Mouse (Mus musculus): Measurements from ENCODE around the gene Igfbp5.

Igfbp5 gene

DNA sequence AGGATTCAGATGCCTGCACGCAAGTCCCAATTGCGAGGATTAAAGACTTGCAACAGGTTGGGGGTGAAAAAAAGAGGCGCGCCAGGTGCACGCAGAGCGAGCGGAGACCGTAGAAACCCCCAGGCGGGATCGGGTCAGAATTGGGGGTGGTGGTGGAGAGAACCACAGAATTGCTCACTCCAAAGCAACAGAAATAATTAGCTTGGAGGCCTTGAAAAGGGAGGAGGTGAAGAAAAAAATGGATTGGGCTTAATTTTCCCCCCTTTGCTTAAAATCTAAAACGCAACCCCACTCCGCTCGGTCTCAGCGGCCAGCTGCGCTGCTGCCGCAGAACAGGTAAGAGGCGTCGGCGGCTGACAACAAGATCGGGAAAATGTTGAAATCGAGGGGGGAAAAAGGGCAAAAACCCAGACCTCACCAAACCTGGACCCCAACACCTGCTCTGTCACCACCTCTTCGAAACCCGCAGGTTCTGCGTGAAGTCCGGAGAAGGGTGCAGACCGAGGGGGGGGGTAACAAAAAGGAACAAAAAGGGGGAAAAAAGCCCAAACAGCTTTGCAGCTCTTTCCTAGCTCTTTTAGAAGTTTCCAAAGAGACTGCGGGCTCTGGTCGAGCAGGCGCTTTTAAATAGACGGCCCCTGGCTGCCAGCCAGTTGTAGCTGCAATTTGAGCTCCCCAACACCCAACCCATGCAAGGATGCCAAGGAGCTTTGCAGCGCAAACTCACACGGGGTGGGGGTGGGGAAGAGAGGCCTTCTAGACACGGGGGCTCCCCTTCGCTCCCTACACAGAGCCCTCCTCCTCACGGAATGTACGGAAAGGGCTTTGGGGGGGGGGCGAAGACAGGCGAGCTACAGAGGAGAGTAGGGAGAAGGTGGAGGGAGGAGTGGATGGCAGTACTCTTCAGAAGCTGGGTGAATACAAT is at the start of gene Igfbp5:
TSS of gene Igfbp5 (minus strand) at position 598 of the 925 bp plus-strand sequence.
- DNase-seq: no peak

- no peak for DNase-seq
Measured at GRCm38 (mm10) chr1:72914815-72915214, 40.1 kb upstream of the Igfbp5 start.

DNA sequence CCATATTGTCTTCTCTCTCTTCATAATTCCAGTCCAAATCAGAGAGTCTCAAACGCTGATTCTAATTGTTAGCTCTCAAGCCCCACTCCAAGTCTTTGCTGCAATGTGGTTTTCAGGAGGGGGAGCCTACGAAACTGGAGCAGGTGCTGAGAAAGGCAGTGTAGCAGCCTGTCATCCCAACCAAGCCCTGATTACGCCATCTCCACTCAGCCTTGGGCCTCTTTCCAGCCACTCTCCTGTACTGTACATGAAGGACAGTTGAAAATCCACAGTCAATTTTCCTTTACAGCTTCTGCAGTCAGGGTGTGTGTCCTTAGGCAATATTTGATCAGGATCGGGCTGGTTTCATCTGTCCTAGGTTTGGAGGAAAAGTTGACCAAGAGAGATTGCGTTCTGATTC is 38.4 kb upstream of the Igfbp5 start:
- DNase-seq: no peak

GRCm38 (mm10) chr1:72895821-72896220 is 21.1 kb upstream of the Igfbp5 start:
- no peak for DNase-seq

DNA sequence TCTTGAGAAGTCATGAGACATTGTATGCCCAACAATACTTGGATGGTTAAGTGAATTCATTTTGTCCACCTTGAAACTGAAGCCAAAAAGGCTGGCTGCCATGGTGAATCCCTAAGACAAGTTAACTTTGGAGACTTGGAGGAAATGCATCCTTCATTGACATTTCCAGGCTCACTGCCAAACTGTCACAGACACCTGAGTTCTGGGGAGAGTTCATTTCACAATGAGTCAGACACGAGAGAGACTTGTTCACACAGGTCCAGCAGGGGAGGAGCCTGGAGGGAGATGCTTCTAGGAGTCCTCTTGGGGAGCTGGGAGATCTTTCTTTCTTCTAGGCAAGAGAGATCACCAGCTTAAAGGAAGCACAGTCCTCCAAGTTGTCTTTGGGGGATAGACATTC is 13.2 kb upstream of the Igfbp5 start:
- no peak for DNase-seq

DNA sequence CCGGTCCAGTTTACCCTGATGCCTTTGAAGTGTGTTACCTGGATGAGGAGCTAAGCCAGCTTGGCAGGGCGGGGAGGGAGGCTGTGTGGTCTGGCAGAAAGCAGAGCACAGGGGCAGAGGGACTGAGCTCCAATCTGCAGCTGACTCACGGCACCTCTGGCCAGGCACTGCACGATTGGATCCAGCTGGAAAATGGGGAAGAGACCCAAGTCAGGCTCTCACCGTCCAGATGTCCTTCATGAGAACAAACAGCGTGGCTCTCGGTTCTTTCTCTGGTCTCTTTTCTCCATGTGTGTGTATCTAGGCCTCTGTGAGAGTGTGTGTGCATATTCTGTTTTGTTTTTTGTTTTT is 11.1 kb upstream of the Igfbp5 start:
- DNase-seq: no peak

DNA sequence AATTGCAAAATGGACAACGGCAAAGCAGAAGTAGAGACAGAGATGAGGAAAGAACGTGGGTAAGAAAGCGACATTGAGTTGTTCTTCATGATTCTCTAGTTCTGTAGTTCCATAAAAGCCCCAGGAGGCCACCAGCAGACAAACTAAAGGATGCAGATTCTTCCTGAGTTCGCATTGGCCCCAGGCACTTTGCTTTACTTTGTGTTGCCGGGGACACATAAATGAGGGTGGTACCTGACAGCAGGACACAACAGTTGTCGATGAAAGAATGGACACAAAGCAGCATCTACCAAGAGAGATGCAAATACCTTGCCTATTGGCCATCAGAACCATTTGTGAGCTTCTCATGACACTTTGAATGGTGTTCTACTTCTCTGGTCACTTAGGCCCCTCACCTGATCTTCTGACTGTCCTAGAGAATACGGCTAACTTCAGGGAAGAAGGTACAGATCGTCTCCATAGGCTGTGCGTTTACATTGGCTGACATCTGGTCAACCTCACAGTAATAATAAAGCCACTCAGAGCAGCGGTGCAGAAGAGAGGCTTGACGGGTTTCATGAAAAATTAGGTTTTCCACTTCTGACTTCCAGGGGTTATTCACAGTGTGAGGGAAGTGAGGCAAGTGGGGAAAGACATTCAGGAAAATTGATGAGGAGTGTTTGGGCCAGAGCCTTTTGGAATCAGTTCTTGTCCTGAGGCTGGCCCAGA is 10.6 kb upstream of the Igfbp5 start:
- DNase-seq: no peak

DNA sequence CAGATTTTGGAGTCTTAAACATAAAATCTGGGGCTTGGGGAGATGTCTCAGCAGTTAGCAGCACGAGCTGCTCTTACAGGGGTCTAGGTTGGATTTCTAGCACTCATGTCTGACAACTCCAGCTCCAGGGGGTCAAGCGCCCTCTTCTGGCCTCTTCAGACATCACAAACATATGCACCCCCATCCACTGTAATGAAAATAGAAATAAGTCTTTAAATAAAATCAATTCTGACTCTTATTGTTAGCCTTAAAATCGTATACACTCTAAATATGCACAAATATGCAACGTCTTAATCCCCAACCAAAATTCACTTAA is 4.6 kb upstream of the Igfbp5 start:
- no peak for DNase-seq

DNA sequence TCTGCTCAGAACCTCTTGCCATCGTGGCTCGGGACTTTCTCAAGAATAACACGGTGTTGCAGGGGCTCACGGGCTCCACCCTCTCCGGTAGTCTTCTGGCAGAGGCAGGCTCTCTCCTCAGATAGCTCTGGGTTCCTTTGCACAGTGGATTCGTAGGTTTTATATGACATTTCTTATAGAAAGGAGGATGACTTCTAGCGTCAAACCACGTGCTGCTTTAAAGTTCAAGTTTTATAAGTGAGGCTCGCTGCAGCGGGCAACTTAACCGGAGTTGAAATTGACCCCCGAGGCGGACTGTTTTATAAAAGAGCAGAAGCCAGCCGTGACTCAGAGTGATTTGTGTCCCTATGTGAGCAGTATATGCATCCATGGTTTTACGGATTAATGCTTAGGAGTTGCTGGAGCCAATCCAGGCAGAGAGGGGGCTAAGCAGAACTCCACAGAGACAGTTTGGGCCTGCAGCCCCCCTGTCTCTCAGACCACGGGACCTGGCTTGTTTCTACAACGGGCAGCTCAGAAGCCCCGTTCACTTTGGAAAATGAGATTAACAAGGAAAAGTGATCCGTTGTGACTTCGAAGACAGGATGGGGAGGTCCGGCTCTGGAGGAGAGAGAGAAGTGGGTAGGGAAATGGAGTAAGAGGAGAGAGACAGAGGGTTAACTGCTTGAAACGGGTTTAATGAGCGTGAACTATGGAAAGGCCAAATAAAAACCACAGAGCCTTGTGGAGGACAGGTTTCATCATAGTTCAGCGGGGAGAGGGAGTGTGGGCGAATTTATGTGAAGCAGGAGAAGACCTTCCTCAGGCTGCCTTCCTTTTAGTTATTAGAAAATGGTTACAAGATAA is 4.0 kb upstream of the Igfbp5 start:
- no peak for DNase-seq

- DNase-seq: no peak
Measured at GRCm38 (mm10) chr1:72877892-72878291, 3.2 kb upstream of the Igfbp5 start.

DNA sequence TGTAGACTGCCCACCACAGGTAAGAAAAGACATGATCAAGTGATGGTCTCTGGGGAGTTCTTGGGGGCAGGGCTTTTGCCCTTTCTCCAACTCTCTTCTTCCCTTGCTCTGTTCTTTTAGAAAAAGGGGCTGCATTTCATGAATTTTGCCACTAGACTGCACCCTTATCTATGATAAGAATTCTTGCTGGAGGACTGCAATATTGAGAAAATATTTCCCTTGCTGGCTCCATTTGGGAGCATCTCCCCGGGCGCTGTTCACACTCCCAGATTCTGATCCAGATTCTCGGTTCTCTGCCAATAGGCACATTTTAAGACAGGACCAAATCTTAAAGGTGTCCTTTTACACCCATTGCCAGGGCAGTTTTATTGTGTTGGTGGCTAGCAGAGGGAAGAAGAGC is 1.4 kb upstream of the Igfbp5 start:
- DNase-seq: no peak

GRCm38 (mm10) chr1:72875708-72876107 is 1.0 kb upstream of the Igfbp5 start:
- no peak for DNase-seq

DNA sequence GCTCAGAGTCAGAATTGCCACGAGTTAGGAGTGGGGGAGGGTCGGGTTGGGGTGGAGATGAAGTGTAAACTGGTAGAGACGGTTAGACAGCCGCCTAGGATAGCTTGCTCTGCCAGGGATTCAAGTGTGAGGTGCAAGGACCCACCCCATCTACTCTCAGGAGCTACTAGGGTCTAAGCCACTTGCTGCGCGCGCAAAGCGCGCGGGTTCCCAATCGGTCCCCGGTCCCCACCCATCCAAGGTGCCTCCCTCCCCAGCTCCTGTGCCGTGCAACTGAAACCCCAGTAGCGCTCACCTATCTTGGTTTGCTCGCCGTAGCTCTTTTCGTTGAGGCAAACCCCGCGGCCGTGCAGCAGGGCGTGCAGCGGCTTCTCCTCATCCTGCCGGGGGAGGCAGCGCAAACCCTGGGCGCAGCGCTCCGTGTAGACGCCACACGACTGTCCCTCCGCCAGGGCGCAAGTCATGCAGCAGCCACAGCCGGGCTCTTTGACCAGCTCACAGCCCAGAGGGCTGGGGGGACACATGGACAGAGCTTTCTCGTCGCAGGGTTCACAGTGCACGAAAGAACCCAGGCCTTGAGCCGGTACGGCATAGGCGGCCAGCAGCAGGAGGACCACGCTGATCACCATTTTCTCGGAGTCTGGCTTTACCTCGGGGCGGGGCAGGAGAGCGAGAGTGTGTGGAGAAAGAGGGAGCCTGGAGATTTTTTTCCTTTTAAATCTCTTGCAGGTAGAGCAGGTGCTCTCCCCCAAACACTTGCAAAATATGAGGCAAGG is 985 bp downstream of the Igfbp5 start:
- no peak for DNase-seq

- DNase-seq: no peak
Measured at GRCm38 (mm10) chr1:72873078-72873477, 1.6 kb downstream of the Igfbp5 start.

GRCm38 (mm10) chr1:72872521-72872920 is 2.2 kb downstream of the Igfbp5 start:
- DNase-seq: no peak

DNA sequence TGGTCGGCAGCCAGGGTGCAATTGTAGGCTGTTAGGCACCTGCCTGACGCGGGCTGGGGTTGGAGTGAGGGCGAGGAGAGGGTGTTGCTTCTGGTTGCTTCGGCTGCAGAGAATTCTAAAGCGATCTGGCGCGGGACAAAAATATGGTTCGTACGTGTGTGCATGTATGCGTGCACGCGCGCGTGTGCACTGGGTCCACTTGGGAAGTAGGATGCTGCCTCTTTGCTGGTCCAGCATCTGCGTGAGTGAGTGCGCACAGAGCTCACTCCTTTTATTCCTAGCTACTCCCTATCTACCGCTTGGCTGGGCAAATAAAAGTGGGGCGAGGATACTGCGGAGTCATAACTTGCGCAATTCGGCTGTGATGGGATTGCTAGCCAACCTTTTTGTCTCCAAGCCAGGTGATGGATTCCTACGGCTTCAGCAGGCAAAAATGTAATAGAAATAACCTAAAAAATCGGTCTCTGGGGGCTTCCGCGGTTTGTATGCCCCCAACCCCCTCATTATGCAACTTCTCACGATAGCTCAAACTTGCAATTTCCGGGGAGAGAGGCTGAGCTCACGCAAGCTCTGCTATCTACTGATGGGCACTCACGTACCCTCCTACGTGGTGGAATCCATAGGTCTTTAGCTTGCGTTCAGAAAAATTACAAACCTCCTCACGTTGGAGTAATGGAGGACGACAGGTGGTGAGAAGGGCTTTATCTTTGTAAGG is 2.8 kb downstream of the Igfbp5 start:
- no peak for DNase-seq

- no peak for DNase-seq
Measured at GRCm38 (mm10) chr1:72871337-72871696, 3.4 kb downstream of the Igfbp5 start.

GRCm38 (mm10) chr1:72870615-72871336 is 3.9 kb downstream of the Igfbp5 start:
- DNase-seq: no peak

- peak; percentile 21 to 26 for DNase-seq
Measured at GRCm38 (mm10) chr1:72869681-72870614, 4.7 kb downstream of the Igfbp5 start.

- no peak for DNase-seq
Measured at GRCm38 (mm10) chr1:72869275-72869674, 5.4 kb downstream of the Igfbp5 start.

Measured in thymus, adult 18-20 months (tissue).